Mouse (Mus musculus): ENCODE data around the gene Ptbp3. TPM values are rescaled to one million over a fixed set of nuclear protein-coding genes. Genes with fewer than 3 reads are reported as not detected.

Ptbp3 gene
- polyA plus RNA-seq, 1 experiment from 2014 or later, result 14.1 TPM

DNA sequence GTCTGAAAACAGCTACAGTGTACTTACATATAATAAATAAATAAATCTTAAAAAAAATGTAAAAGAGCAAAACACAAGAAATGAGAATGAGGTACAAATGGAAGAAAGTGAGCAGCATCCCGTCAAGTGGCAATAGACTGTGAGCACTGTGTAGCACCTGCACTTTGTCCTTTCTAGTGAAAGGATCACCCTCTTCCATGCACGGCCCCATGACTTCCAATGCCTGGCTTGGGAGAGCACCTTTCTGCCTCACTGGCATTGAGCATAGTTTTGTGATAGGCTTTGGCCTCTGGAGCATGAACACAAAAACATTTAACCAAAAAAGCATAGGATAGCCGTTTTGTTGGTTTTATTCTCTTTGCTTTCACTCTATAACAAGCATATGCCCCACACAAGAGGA lies 21.7 kb downstream of the Ptbp3 start:
- WGBS, result 82% methylated on average over 3 of the region's 3 CpGs
- Histone ChIP-seq H3K36me3 (ENCODE audit: control insufficient read depth, insufficient read depth, low read length) (no peaks in the 10 kb centered on the region), H3K9ac (ENCODE audit: low read depth, low read length) (no peak overlapping the region), H3K4me1 (ENCODE audit: control insufficient read depth, insufficient read depth, low read length) (no peaks in the 10 kb centered on the region), H3K4me2 (ENCODE audit: low read length) (no peak overlapping the region), H3K4me3 (ENCODE audit: low read depth, low read length) (no peak overlapping the region), H3K27ac (ENCODE audit: low read length) (no peak overlapping the region), H3K27me3 (ENCODE audit: control insufficient read depth, insufficient read depth, low read depth, low read length) (no peaks in the 10 kb centered on the region), H3K9me3 (replicated peaks; ENCODE audit: control insufficient read depth, low read length, poor library complexity, severe bottlenecking) (no peaks in the 10 kb centered on the region)
- ATAC-seq, result no peak

DNA sequence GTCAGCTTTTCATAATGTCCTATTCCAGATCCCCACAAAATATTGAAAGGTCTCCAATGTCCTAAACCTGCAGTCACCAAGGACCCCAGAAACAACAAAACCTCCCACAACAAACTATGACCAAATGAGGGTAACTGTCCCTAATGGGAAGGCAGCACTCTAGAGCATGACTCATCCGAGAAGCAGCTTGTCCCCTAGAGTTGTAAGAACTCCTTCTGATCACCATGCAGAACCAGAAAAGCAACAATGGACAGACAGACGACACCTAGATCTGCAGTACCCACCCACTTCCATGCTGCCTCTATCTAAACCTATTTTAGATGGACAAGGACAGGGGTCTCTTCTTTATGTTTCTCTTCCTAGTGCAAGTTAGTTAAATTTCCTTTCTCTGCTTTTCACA lies 22.4 kb downstream of the Ptbp3 start:
- no peak overlapping the region for H3K9ac ChIP-seq (ENCODE audit: low read depth, low read length)
- H3K27ac ChIP-seq (ENCODE audit: low read length), result no peak overlapping the region
- H3K4me3 ChIP-seq (ENCODE audit: low read depth, low read length), result no peak overlapping the region
- H3K4me1 ChIP-seq (ENCODE audit: control insufficient read depth, insufficient read depth, low read length), result no peaks in the 10 kb centered on the region
- no peak for ATAC-seq
- H3K27me3 ChIP-seq (ENCODE audit: control insufficient read depth, insufficient read depth, low read depth, low read length), result no peaks in the 10 kb centered on the region
- no peaks in the 10 kb centered on the region for H3K9me3 ChIP-seq (replicated peaks; ENCODE audit: control insufficient read depth, low read length, poor library complexity, severe bottlenecking)
- no peak overlapping the region for H3K4me2 ChIP-seq (ENCODE audit: low read length)
- 53% methylated on average over 2 of the region's 2 CpGs for WGBS
- H3K36me3 ChIP-seq (ENCODE audit: control insufficient read depth, insufficient read depth, low read length), result no peaks in the 10 kb centered on the region

DNA sequence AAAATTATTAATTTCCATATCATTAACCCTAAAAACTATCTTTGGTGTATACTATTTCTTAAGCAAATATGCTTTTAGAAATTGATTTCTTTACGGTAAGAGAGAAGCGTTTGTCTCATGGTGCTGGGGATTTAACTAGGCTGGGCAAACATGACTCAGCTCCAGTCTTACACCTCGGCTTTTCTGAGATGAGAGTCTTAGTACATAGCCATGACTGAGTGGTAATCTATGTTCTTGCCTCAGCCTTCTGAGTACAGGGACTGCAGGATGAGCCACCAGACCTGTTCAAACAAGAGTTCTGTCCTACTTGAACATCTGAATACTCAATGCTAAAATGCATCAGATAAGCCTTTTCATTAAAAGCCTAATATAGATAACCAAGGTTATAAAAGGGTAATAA lies 24.3 kb downstream of the Ptbp3 start:
- H3K9ac ChIP-seq (ENCODE audit: low read depth, low read length), result no peak overlapping the region
- H3K4me3 ChIP-seq (ENCODE audit: low read depth, low read length), result no peak overlapping the region
- no peaks in the 10 kb centered on the region for H3K27me3 ChIP-seq (ENCODE audit: control insufficient read depth, insufficient read depth, low read depth, low read length)
- 87% methylated on average over 3 of the region's 3 CpGs for WGBS
- H3K27ac ChIP-seq (ENCODE audit: low read length), result no peak overlapping the region
- no peak for ATAC-seq
- H3K9me3 ChIP-seq (replicated peaks; ENCODE audit: control insufficient read depth, low read length, poor library complexity, severe bottlenecking), result no peaks in the 10 kb centered on the region
- H3K36me3 ChIP-seq (ENCODE audit: control insufficient read depth, insufficient read depth, low read length), result no peaks in the 10 kb centered on the region
- no peak overlapping the region for H3K4me2 ChIP-seq (ENCODE audit: low read length)
- no peaks in the 10 kb centered on the region for H3K4me1 ChIP-seq (ENCODE audit: control insufficient read depth, insufficient read depth, low read length)

DNA sequence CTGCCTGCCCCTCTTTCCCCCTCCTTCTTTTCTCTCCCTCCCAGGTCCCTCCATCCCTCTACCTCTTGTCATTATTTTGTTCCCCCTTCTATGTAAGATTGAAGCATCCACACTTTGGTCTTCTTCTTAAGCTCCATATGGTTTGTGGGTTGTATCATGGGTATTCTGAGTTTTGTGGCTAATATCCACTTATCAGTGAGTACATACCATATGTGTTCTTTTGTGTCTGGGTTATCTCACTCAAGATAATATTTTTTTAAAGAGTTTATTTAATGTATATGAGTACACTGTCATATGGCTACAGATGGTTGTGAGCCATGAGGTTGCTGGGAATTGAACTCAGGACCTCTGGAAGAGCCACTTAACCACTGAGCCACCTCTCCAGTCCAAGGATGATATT lies 38.8 kb downstream of the Ptbp3 start:
- Histone ChIP-seq H3K4me1 (ENCODE audit: control insufficient read depth, insufficient read depth, low read length) (no peaks in the 10 kb centered on the region), H3K27me3 (ENCODE audit: control insufficient read depth, insufficient read depth, low read depth, low read length) (no peaks in the 10 kb centered on the region), H3K9ac (ENCODE audit: low read depth, low read length) (no peak overlapping the region), H3K4me2 (ENCODE audit: low read length) (no peak overlapping the region), H3K27ac (ENCODE audit: low read length) (no peak overlapping the region), H3K36me3 (ENCODE audit: control insufficient read depth, insufficient read depth, low read length) (no peaks in the 10 kb centered on the region; the same call in 1 of the 2 replicates), H3K4me3 (ENCODE audit: low read depth, low read length) (no peak overlapping the region), H3K9me3 (replicated peaks; ENCODE audit: control insufficient read depth, low read length, poor library complexity, severe bottlenecking) (no peaks in the 10 kb centered on the region)
- no peak for ATAC-seq

DNA sequence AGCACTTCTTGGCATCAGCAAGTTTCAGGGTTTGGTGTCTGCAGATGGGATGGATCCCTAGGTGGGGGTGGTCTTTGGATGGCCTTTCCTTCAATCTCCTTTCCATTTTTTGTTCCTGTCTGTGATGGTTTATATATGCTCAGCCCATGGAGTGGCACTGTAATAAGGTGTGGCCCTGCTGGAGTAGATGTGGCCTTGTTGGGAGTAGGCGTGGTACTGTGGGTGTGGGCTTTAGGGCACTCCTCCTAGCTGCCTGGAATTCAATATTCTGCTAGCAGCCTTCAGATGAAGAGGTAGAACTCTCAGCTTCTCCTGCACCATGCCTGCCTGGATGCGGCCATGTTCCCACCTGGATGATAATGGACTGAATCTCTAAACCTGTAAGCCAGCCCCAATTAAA lies 39.6 kb downstream of the Ptbp3 start:
- Histone ChIP-seq H3K36me3 (ENCODE audit: control insufficient read depth, insufficient read depth, low read length) (no peaks in the 10 kb centered on the region; the same call in 1 of the 2 replicates), H3K4me2 (ENCODE audit: low read length) (no peak overlapping the region), H3K4me3 (ENCODE audit: low read depth, low read length) (no peak overlapping the region), H3K27ac (ENCODE audit: low read length) (no peak overlapping the region), H3K9ac (ENCODE audit: low read depth, low read length) (no peak overlapping the region), H3K27me3 (ENCODE audit: control insufficient read depth, insufficient read depth, low read depth, low read length) (no peaks in the 10 kb centered on the region), H3K9me3 (replicated peaks; ENCODE audit: control insufficient read depth, low read length, poor library complexity, severe bottlenecking) (no peaks in the 10 kb centered on the region), H3K4me1 (ENCODE audit: control insufficient read depth, insufficient read depth, low read length) (no peaks in the 10 kb centered on the region)
- ATAC-seq, result no peak
- WGBS, result 95% methylated on average over 2 of the region's 2 CpGs

DNA sequence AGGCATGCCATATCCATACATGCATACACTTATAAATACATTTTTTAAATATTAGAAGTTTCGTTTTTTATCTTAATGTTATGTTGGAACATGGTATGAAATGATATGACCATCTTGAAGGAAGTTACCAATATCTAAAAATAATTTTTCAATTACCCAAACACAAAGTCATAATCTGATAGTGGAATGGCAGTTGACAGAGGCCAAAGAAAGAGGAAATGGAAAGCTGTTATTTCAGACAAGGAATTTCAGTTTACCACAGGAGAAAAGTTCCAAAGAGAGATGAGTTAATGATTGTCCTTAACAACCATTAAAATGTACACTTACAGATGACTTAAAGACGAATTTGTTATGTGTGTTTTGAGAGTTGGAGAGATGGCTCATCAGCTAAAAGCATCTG lies 41.4 kb downstream of the Ptbp3 start:
- ATAC-seq, result no peak
- Histone ChIP-seq H3K4me3 (ENCODE audit: low read depth, low read length) (no peak overlapping the region), H3K4me2 (ENCODE audit: low read length) (no peak overlapping the region), H3K9me3 (replicated peaks; ENCODE audit: control insufficient read depth, low read length, poor library complexity, severe bottlenecking) (no peaks in the 10 kb centered on the region), H3K9ac (ENCODE audit: low read depth, low read length) (no peak overlapping the region), H3K4me1 (ENCODE audit: control insufficient read depth, insufficient read depth, low read length) (no peaks in the 10 kb centered on the region), H3K36me3 (ENCODE audit: control insufficient read depth, insufficient read depth, low read length) (no peaks in the 10 kb centered on the region; the same call in 1 of the 2 replicates), H3K27me3 (ENCODE audit: control insufficient read depth, insufficient read depth, low read depth, low read length) (no peaks in the 10 kb centered on the region), H3K27ac (ENCODE audit: low read length) (no peak overlapping the region)
- WGBS, result 83% methylated on average over 2 of the region's 2 CpGs

DNA sequence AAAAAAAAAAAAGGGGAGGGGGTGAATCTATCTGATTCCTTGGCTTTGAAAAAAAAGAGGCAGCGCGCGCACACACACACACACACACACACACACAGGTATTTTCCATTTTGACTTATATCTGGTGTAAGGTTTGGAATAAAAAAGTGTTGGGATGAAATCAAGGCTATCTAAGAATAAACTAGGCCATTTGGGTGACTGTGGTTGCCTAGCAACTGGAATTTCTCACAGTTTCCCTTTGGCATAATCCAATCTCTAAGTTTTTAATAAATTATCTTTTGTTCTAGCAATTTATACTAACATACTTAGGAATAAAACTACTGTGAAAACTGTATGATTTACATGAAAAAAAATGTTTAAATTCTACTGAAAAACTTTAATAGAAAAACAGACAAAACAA lies 42.5 kb downstream of the Ptbp3 start:
- Histone ChIP-seq H3K4me3 (ENCODE audit: low read depth, low read length) (no peak overlapping the region), H3K36me3 (ENCODE audit: control insufficient read depth, insufficient read depth, low read length) (no peaks in the 10 kb centered on the region; the same call in 1 of the 2 replicates), H3K4me2 (ENCODE audit: low read length) (no peak overlapping the region), H3K9me3 (replicated peaks; ENCODE audit: control insufficient read depth, low read length, poor library complexity, severe bottlenecking) (no peaks in the 10 kb centered on the region), H3K9ac (ENCODE audit: low read depth, low read length) (no peak overlapping the region), H3K27ac (ENCODE audit: low read length) (no peak overlapping the region), H3K27me3 (ENCODE audit: control insufficient read depth, insufficient read depth, low read depth, low read length) (no peaks in the 10 kb centered on the region), H3K4me1 (ENCODE audit: control insufficient read depth, insufficient read depth, low read length) (no peaks in the 10 kb centered on the region)
- 98% methylated on average over 3 of the region's 3 CpGs for WGBS
- no peak; the same call in 1 of the 2 replicates for ATAC-seq

DNA sequence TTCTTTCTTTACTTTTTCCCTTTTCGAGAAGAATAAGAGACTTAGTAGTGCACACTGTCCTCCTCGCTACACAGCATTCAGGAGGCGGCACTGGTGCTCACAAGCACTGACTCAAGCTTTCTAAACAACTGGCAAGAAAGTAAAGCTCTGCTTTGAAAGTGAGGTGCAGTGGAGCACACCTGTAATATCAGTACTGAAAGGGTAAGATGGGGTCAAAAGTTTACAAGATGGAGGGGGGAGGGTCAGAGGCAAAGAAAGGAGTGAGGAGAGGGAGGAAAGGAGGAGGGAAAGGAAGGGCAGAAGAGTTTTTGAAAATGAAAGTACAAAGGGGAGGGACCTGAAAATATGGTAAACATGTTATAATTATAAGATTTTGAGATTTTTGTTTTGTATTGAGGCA lies 43.7 kb downstream of the Ptbp3 start:
- Histone ChIP-seq H3K9ac (ENCODE audit: low read depth, low read length) (no peak overlapping the region), H3K27me3 (ENCODE audit: control insufficient read depth, insufficient read depth, low read depth, low read length) (no peaks in the 10 kb centered on the region), H3K36me3 (ENCODE audit: control insufficient read depth, insufficient read depth, low read length) (no peaks in the 10 kb centered on the region; the same call in 1 of the 2 replicates), H3K27ac (ENCODE audit: low read length) (no peak overlapping the region), H3K9me3 (replicated peaks; ENCODE audit: control insufficient read depth, low read length, poor library complexity, severe bottlenecking) (no peaks in the 10 kb centered on the region), H3K4me1 (ENCODE audit: control insufficient read depth, insufficient read depth, low read length) (no peaks in the 10 kb centered on the region), H3K4me3 (ENCODE audit: low read depth, low read length) (no peak overlapping the region), H3K4me2 (ENCODE audit: low read length) (no peak overlapping the region)
- 81% methylated on average over 3 of the region's 3 CpGs for WGBS
- ATAC-seq, result no peak

DNA sequence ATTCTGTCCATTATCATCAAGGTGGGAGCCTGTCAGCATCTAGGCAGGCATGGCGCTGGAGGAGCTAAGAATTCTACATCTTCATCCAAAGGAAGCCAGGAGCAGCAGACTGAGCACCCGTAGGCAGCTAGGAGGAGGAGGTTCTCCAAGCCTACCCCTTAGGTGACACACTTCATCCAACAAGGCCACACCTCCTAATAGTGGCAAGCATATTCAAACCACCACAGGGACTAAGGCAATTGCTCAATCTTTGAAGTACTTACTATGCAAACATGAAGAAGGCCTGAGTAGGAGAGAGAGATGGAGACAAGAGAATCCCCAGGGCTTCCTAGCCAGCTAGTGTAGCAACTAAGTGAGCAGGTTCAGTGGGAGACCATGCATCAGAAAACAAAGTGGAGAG lies 58.1 kb downstream of the Ptbp3 start:
- no peak for ATAC-seq
- Histone ChIP-seq H3K27ac (ENCODE audit: low read length) (no peak overlapping the region), H3K9ac (ENCODE audit: low read depth, low read length) (no peak overlapping the region), H3K4me2 (ENCODE audit: low read length) (no peak overlapping the region), H3K27me3 (ENCODE audit: control insufficient read depth, insufficient read depth, low read depth, low read length) (no peaks in the 10 kb centered on the region), H3K4me1 (ENCODE audit: control insufficient read depth, insufficient read depth, low read length) (no peaks in the 10 kb centered on the region), H3K36me3 (ENCODE audit: control insufficient read depth, insufficient read depth, low read length) (peaks cover 4% of the 10 kb centered on the region; the same call in 1 of the 2 replicates), H3K4me3 (ENCODE audit: low read depth, low read length) (no peak overlapping the region), H3K9me3 (replicated peaks; ENCODE audit: control insufficient read depth, low read length, poor library complexity, severe bottlenecking) (no peaks in the 10 kb centered on the region)
- WGBS, result 96% methylated on average over 2 of the region's 2 CpGs

DNA sequence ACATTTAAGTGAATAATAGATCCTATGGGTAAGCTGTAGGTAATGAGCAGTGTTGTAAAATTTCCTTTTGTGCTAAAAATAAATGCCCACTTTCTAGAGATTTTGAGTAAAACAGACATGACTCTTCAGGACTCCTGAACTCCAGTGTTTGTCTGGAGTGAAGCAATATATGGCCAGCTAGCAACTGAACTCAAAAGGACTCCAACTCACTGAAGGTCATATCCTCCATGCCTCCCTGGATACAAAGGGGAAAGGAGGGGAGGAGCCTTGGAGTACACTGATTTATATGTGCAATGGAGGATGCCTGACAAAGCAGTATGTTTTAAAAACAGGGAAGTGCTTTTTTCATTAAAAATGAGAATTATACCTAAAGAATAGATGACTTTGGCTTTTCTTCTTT lies 77.9 kb downstream of the Ptbp3 start:
- H3K27me3 ChIP-seq (ENCODE audit: control insufficient read depth, insufficient read depth, low read depth, low read length), result no peaks in the 10 kb centered on the region
- H3K4me3 ChIP-seq (ENCODE audit: low read depth, low read length), result no peak overlapping the region
- H3K9ac ChIP-seq (ENCODE audit: low read depth, low read length), result no peak overlapping the region
- ATAC-seq, result no peak
- no peak overlapping the region for H3K4me2 ChIP-seq (ENCODE audit: low read length)
- H3K27ac ChIP-seq (ENCODE audit: low read length), result no peak overlapping the region
- no peaks in the 10 kb centered on the region for H3K9me3 ChIP-seq (replicated peaks; ENCODE audit: control insufficient read depth, low read length, poor library complexity, severe bottlenecking)
- H3K36me3 ChIP-seq (ENCODE audit: control insufficient read depth, insufficient read depth, low read length), result 0 out of 2 replicates have a peak, but pooled peaks cover 2% of the 10 kb centered on the region
- no peaks in the 10 kb centered on the region for H3K4me1 ChIP-seq (ENCODE audit: control insufficient read depth, insufficient read depth, low read length)

Measured in midbrain, embryonic 16.5 days (tissue).